Mouse (Mus musculus) E14TG2a.4 (cell line): ENCODE results near the gene Hdac4.

Source experiments
- CTCF ChIP-seq: conservative IDR thresholded peaks from 2 replicates; pipeline ENCODE4 v1.5.1; 2014; ENCODE audit warnings: low read length
- NANOG ChIP-seq: IDR thresholded peaks from 2 replicates; pipeline ENCODE4 v1.6.1; 2014; ENCODE audit warnings: borderline replicate concordance, low read length, mixed read lengths
- POU5F1 ChIP-seq: IDR thresholded peaks from 2 replicates; pipeline ENCODE4 v1.6.1; 2014; ENCODE audit warnings: low read length, borderline replicate concordance

GRCm38 (mm10) chr1:92119303-92119702 lies 76.2 kb downstream of the Hdac4 start:
- TF ChIP-seq CTCF, result no peak
- TF ChIP-seq NANOG, result peak; percentile 83
- no peak for TF ChIP-seq POU5F1
